Mouse (Mus musculus) C2C12 (cell line): Measurements from ENCODE around the gene Zfp46.

Experiments used
- CEBPB ChIP-seq: IDR thresholded peaks from one replicate; pipeline ENCODE4 v1.6.1; 2011; ENCODE audit warnings: low read depth, mild to moderate bottlenecking, control low read depth, moderate library complexity
- CTCF ChIP-seq: IDR thresholded peaks from one replicate; pipeline ENCODE4 v1.5.1; 2011; ENCODE audit not compliant: control insufficient read depth, insufficient read depth, insufficient read length
- MAX ChIP-seq: IDR thresholded peaks from one replicate; pipeline ENCODE4 v1.6.1; 2011; ENCODE audit warnings: mild to moderate bottlenecking, control low read depth
- MYOD1 ChIP-seq: IDR thresholded peaks from one replicate; pipeline ENCODE4 v1.6.1; 2011; ENCODE audit warnings: low read depth; ENCODE audit not compliant: control insufficient read depth, insufficient read length
- MYOG ChIP-seq: IDR thresholded peaks from one replicate; pipeline ENCODE4 v1.6.1; 2011; ENCODE audit not compliant: control insufficient read depth, insufficient read length; ENCODE audit errors: extremely low read depth
- USF1 ChIP-seq: IDR thresholded peaks from one replicate; pipeline ENCODE4 v1.6.1; 2011; ENCODE audit warnings: low read depth, mild to moderate bottlenecking, control low read depth, moderate library complexity

DNA sequence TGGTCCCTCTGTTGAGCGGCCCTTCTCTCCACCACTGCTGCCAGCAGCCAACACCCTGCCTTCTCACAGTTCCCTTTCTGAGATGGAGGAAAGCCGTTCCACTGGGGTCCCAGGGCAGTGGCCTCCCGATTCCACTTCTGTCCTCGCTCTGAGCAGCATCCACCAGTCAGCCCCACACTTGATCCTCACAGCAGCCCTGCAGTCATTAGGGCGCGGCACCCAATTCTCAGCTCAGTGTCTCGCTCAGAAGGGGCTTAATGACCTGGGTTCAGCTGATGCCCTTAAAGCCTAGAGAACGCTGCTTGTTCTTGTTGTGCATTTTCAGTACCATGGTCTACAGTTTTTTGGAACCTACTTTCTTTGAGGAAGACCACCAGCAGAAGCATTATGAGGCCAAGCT lies 3.4 kb upstream of the Zfp46 start:
- no peak for TF ChIP-seq CTCF
- TF ChIP-seq MYOD1, result no peak
- no peak for TF ChIP-seq MYOG
- no peak for TF ChIP-seq MAX
- no peak for TF ChIP-seq CEBPB
- TF ChIP-seq USF1, result no peak
